ENCODE assay signal across 15 mouse cellular contexts in genomic region chr2:70930631-70931288, GRCm38 (mm10).
A peak's percentile ranks its signal among the peaks of the same experiment; 100 is the strongest.
DNase-seq lines count a peak whose midpoint lies in the region; ATAC-seq lines count a peak whose summit lies in the region.
"Had no signal": no experiment of that assay in that cellular context is flagged by ENCODE, and none has a peak within 500 bp of the region (broad histone marks: within the 10 kb centered on the region; RNA-seq: fewer than 3 reads in every experiment).

No protein-coding gene starts in this region.

- 85% methylated on average over 11 of the region's 11 CpGs for whole genome bisulfite sequencing in kidney, embryonic 15.5 days
- 86% methylated on average over 11 of the region's 11 CpGs for WGBS in hindbrain, embryonic 16.5 days

- no peaks in the 10 kb centered on the region for H3K9me3 ChIP-seq in kidney, embryonic 15.5 days (replicated peaks)
- H3K9me3 ChIP-seq in hindbrain, embryonic 16.5 days (ENCODE audit: control insufficient read depth, low read length), result no peaks in the 10 kb centered on the region
- H3K9me3 ChIP-seq: heart, embryonic 12.5 days had no signal

- no peak overlapping the region for H3K9ac ChIP-seq in kidney, embryonic 15.5 days
- H3K9ac ChIP-seq in hindbrain, embryonic 16.5 days (ENCODE audit: low read depth, low read length), result no peak overlapping the region
- H3K9ac ChIP-seq: heart, embryonic 12.5 days had no signal

- no peak overlapping the region for H3K4me2 ChIP-seq in kidney, embryonic 15.5 days
- no peak overlapping the region for H3K4me2 ChIP-seq in hindbrain, embryonic 16.5 days (ENCODE audit: low read length)
- H3K4me2 ChIP-seq: heart, embryonic 12.5 days; liver, embryonic 11.5 days had no signal

- H3K4me1 ChIP-seq in kidney, embryonic 15.5 days, result no peaks in the 10 kb centered on the region
- H3K4me1 ChIP-seq in hindbrain, embryonic 16.5 days (ENCODE audit: control insufficient read depth, insufficient read depth, low read depth, low read length), result no peaks in the 10 kb centered on the region
- H3K4me1 ChIP-seq: heart, embryonic 12.5 days had no signal

- H3K36me3 ChIP-seq in kidney, embryonic 15.5 days, result no peaks in the 10 kb centered on the region
- no peaks in the 10 kb centered on the region for H3K36me3 ChIP-seq in hindbrain, embryonic 16.5 days (ENCODE audit: control insufficient read depth, insufficient read depth, low read length)
- H3K36me3 ChIP-seq: heart, embryonic 12.5 days had no signal

- H3K27ac ChIP-seq in kidney, embryonic 15.5 days, result no peak overlapping the region
- no peak overlapping the region for H3K27ac ChIP-seq in hindbrain, embryonic 16.5 days (ENCODE audit: low read depth, low read length)
- H3K27ac ChIP-seq: hindbrain, postnatal 0 days had no signal

- no peaks in the 10 kb centered on the region for H3K27me3 ChIP-seq in kidney, embryonic 15.5 days
- no peaks in the 10 kb centered on the region for H3K27me3 ChIP-seq in hindbrain, embryonic 16.5 days (replicated peaks; ENCODE audit: control insufficient read depth, insufficient read depth, low read length)
- H3K27me3 ChIP-seq: heart, embryonic 12.5 days had no signal

- H3K4me3 ChIP-seq in kidney, embryonic 15.5 days (replicated peaks), result no peak overlapping the region
- no peak overlapping the region for H3K4me3 ChIP-seq in hindbrain, embryonic 16.5 days (ENCODE audit: low read length)
- H3K4me3 ChIP-seq: heart, embryonic 12.5 days; myocyte had no signal

- ATAC-seq in kidney, embryonic 15.5 days (replicated peaks; ENCODE audit: low FRiP score), result no peak
- ATAC-seq in megakaryocyte progenitor cell, adult 5-6 weeks (replicated peaks; ENCODE audit: poor library complexity), result peak; percentile 34
- no peak for ATAC-seq in hindbrain, embryonic 16.5 days
- ATAC-seq: hindbrain, postnatal 0 days had no signal

- peak; percentile 55 for DNase-seq in kidney, postnatal 10 days
- DNase-seq in T-cell, adult 2 months (ENCODE audit: low spot score), result peak; percentile 59
- peak; percentile 67 to 80 for DNase-seq in thymus, postnatal 36 days
- DNase-seq in liver, result no peak
- DNase-seq: adrenal gland, postnatal 25 days; cerebellum, adult 18-20 months; layer of hippocampus, postnatal 36 days; retina, postnatal 1 day had no signal
